Mouse (Mus musculus) adrenal gland, postnatal 36 days (tissue): Measurements from ENCODE around the gene Csde1. TPM values are rescaled to one million over a fixed set of nuclear protein-coding genes. Genes with fewer than 3 reads are reported as not detected.

Experiments used
- DNase-seq, 2 experiments: peaks; one replicate each; pipeline ENCODE4 v3.0.0; 2021; ENCODE audit warnings: mixed read lengths in 1 of 2
- total RNA-seq, 2 experiments: library from RNA; stranded (reverse); gene quantifications; 2 replicates each; pipeline ENCODE4 v1.2.3; 2021

The Csde1 gene
- total RNA-seq, 2 experiments from 2014 or later = 398 to 439 TPM

DNA sequence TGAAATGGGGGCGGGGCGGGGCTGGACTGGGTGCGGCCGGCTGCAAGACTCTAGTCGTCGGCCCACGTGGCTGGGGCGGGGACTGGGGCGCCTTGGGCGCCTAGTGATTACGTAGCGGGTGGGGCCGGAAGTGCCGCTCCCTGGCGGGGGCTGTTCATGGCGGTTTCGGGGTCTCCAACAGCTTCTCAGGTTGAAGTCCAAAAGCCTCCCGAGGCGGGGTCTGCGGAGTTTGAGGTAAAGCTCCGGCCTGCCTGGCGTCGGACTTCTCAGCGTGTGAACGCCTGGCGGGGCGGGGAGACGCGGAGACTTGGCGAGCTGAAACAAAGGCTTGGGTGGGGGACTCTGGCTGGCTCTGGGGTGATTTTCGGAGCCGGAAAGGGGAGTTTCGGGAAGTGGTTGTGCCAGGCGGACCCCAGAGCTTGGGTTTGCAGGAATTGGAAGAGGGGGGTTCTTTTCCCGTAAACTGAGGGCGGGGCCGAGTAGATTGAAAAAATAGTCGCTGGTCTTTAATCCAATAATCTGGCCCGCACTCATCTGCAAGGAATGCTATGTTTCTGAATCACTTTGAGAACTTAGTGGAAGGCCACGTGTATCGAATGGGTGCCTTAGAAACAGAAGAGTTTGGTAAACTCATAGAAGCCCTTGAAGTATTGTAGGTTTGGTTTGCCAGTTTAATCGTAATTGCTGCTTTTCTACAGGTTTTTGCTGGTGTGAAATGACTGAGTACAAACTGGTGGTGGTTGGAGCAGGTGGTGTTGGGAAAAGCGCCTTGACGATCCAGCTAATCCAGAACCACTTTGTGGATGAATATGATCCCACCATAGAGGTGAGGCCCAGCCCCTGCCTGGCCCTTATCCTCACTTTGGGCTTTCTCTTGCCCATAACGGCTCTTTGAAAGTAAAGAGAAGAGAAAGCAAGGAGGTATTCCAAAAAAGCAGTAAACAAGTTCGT is 38.3 kb downstream of the Csde1 start, which contains the start of gene Nras:
Gene Nras, plus strand, starts transcription at position 79 of the 951 bp plus-strand sequence.
- DNase-seq = peak; percentile 97 to 98

DNA sequence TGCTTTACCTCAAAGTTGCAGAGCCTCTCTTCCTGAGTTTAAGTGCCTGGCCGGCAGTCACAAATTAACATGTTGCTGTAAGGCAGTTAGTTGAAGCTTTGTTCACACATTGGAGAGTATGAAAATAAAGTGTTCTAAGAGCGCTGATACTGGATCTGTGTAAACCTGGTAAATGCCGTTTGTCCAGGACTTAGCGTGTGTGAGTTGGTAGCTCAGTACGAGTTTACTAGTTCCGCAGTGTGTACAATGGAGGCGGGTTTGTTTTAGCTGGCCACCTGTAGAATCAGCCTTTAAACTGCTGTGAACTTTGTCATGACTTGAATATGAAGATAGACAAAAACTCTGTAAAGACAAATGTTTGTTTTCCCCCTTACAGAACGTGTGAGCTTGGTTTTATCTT is 46.7 kb downstream of the Csde1 start:
- DNase-seq = no peak

DNA sequence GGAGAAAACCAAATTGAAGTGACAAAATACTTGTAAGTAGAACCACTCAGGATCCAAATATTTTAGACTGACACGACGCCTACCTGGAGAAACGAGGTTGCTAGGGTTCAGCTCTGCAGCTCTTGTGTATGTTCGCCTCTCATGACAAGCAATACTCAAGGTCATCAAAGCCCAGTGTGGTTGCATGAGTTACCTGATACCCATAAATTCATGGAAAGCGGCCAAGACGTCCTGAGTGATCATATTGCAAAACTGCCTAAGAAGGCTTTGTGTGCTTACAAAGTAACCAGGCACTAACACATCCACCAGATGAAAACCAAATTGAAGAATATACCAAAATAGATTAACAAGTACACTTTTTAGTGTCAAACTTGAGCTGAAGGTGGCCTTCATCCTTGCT is 48.7 kb downstream of the Csde1 start:
- DNase-seq = no peak

DNA sequence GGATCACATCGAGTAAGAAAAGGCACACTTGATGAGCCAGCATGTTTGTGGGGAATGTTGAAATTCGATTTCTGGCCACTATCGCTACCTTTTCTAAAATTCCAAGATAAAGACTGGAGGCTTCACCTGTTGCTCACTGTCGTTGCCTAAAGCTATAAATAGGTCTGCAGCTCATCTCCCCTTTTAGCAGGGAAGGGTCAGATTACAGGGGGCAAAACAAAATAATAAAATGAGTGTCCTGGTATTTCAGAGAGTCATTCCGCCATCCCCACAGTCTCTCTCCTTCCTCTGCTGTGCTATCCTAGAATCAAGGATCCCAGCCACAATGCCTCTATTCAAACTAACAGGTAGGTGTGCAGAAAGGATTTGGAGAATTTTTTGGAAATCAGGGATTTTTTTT is 53.5 kb downstream of the Csde1 start, which contains the start of gene Ampd1:
Gene Ampd1, plus strand, starts transcription at position 244 of the 400 bp plus-strand sequence.
- no peak for DNase-seq

DNA sequence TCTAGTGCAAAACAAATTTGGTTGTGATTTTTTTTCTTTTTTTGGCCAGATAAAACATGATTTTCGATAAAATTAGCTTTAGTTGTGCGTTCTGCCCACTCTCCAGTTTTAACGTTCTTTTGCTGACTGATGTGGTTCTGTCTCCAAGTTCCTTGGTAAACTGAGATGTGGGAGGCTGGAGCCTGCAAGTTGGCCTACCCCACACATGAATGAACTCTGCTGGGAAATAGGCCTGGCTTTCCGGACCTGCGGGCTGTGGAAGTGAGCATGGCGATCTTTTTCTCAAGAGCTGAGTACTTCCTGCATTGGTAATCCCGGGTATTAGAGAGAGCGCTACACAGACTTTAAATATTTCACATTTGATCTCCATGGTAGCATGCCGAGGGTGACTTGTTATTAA is 55.6 kb downstream of the Csde1 start:
- no peak for DNase-seq

DNA sequence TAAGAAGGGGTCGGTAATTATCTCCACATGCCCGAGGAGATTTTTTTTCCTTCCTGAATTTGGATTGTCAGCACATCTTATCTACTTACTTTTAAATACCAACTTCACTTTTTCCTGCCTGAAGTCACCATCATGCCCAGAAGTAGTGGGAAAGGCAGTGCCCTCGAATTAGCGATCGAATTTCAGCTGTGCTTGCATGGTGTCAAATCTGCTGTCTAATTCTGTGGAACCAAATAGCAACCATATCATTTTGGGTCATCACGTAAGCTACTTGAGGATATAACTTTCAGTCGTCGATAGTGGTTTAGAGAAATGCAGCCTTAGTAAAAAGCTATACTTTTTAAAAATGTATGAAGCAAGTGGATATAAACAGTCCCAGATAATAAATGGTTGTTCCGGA is 56.2 kb downstream of the Csde1 start:
- no peak for DNase-seq

DNA sequence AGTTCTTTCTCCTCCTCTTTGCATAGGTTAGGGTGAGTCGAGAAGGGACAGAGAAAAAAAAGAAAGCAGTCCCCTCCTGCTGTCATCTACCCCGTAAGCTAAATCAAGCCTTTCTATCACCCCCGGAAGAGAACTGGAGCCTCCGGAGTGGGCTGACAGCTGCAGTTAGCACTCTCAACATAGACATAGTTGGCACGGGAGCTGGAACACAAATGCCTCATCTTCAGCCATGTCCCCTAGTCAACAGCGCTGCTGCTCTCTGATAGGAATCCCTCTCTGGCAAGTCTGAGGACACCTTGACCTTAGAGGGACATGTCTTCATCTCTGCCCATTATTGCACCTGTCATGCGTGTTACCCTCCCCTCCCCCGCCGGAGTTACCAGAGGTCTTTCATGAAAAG is 59.1 kb downstream of the Csde1 start:
- DNase-seq = no peak

DNA sequence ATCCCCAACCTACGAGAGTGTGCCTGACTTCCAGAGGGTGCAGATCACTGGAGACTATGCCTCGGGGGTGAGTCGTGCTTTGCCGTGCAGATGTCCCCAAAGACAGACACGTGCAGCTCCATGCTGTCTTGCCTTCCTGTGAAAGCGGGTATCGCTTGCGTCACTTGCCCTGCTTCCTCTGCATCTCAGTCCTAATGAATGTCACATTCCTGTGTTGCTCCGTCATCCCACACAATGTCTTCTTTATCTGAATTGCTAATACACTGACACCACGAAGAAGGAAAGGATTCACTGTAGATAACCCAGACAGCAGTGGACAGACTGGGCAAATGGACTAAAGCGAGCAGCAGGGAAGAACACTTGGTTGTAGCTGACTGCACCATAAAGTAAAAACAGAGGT is 60.8 kb downstream of the Csde1 start:
- no peak for DNase-seq

DNA sequence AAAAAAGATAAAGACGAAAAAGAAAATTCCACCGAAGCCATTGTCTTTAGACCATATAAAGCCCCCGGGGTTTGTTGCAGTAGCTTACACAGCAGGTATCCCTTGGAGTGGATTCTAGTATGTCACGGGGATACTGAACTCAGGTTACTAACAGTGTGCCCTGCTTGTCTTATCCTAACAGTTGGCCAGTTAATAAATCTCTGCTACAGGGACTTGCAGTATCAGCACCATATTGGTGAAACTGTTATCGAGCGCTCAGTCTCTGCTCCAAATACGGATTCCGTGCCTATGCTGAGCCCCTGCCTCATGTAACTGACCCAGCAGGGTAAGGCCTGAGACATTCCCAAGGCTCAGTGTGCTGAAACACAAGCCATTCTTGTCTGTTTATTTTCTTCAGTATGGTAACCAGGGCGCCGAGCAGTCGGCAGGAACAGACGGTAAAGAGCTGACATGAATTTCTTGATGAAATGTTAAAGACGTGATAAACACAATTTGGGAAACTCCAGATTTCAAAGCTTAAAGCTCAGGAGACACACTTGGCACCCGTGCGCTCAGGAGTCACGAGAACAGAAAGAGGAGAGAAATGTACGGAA is 61.7 kb downstream of the Csde1 start:
- DNase-seq = no peak

DNA sequence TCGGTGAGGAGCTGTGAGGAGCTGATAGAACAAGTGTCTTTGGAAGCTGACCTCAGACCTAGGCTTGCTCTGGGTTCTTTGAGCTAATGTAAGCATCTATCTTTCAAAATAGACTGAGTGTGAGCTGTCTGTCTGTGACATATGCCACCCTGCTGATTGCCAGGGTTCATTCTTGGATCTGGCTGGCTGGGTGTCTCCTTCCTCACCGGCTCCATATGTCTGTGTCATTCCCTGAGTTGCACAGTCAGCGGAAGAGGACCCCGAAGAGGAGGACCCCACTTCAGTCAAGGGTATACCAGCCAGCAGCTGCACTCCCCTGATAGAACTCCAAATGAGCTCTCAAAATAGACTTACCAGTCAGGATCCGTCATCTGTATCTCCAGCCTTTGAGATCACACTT is 62.5 kb downstream of the Csde1 start:
- no peak for DNase-seq

DNA sequence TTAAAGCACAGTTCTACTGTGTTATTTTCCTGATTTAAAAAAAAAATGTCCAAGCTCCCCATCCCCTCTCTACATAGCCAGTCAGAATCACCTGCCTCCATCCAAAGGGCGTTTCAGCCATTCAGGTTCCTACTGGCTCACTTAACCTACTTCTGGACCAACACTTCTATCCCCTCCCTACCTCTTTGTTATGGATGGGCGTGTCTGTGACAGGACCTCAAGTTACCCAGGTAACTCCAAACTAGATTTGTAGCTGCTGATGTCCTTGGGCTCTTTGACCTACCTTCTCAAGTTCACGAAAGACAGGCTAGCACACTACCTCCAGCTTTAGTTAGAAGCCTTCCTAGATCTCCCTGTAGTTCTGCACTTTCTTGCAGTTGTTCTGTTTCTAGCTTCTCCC is 65.8 kb downstream of the Csde1 start:
- no peak for DNase-seq

DNA sequence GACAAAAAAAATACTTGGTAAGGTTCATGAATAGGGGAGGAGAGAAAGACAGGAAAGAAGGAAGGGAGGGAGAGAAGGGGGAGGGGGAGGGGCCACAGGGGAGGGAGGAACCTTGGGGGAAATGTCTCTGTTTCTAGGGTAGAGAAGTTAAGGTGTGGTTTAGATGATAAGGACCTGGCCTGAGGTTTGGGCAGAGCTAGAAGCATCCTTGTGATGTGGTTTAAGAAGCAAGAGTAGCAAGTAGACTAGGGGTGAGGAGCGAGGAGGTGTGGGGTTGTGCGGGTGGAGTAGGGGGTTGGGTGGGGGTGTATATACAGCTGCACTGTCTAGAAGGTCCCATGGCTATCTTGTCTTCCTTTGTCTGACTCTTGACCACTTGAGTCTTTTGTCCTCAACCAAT is 71.5 kb downstream of the Csde1 start:
- DNase-seq = no peak

DNA sequence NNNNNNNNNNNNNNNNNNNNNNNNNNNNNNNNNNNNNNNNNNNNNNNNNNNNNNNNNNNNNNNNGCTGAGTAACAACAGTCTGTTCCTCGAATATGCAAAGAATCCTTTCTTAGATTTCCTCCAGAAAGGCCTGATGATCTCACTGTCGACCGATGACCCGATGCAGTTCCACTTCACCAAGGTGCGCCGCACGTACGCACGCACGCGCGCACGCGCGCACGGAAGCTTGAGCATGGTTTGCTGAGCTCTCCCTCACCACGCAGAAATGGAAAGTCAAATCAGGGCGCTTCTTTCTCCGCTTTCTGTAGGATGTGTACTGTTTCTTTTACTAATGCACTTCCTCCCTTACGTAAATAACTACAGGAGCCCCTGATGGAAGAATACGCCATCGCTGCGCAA is 78.4 kb downstream of the Csde1 start:
- no peak for DNase-seq

DNA sequence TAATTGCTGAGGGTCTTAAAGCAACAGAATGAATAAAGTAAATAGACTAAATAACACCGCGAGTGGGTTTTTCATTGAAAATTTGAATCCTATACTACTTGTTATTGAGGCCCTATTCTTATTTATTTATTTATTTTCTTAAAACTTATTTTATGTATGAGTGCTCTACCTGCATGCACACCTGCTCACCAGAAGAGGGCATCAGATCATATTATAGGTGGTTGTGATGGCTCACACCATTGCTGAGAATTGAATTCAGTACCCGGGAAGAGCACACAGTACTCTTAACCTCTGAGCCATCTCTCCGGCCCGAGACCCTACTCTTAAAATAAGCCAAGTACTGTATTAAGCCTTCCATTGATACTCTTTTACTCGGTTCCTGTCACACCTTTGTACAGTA is 79.4 kb downstream of the Csde1 start:
- no peak for DNase-seq

DNA sequence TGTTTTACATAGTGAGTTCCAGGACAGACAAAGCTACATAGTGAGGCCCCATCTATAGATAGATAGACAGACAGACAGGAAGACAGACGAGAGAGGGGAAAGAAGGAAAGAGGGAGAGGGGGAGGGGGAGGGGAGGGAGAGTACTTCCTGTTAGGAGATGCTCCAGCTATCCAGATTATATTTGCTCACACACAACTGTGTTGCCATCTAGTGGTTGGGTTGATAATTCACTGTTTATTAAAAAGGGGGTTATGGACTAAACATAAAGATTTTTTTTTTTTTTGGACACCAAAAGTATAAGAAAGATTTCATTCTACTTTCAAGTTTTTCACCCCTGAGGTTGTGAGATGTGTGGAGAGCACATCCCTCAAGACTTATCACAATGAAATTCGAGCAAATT is 80.5 kb downstream of the Csde1 start:
- DNase-seq = no peak

DNA sequence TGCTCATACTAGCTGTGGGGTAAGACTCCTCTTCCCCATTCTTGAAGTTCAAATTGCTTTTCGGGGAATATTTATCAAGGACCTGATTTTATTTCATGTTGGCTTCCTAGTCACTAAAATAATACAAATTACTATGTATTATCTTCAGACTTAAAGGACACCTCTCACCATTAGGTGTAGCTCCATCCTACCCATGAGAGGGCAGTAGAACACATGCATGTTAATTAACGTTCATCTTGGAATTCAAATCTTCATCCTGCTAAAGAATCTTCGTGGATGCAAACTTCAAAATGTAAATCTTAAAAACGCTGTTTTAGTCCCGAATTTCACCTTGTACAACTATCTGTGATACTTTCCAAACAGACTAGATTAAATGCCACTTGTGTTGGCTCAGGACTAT is 81.0 kb downstream of the Csde1 start:
- DNase-seq = no peak

DNA sequence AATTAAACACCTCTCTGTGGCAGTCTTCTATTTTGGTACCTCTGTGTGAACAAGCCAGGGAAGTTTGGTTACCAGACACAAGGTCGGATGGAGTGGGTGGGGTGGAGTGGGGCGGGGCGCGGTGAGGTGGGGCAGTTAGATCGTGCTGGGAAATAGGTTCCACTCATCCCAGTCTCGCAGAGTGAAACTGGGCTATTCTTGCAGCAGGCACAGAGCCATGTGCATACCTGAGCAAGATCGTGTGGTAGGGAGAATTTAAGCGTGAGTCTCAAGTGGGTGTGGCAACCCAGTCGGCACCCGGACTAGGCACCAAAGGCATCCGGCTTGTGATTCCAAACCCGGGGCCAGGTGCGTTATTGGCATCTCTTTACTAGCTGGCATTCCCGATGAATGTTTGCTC is 81.7 kb downstream of the Csde1 start:
- peak; percentile 1 to 13 for DNase-seq

DNA sequence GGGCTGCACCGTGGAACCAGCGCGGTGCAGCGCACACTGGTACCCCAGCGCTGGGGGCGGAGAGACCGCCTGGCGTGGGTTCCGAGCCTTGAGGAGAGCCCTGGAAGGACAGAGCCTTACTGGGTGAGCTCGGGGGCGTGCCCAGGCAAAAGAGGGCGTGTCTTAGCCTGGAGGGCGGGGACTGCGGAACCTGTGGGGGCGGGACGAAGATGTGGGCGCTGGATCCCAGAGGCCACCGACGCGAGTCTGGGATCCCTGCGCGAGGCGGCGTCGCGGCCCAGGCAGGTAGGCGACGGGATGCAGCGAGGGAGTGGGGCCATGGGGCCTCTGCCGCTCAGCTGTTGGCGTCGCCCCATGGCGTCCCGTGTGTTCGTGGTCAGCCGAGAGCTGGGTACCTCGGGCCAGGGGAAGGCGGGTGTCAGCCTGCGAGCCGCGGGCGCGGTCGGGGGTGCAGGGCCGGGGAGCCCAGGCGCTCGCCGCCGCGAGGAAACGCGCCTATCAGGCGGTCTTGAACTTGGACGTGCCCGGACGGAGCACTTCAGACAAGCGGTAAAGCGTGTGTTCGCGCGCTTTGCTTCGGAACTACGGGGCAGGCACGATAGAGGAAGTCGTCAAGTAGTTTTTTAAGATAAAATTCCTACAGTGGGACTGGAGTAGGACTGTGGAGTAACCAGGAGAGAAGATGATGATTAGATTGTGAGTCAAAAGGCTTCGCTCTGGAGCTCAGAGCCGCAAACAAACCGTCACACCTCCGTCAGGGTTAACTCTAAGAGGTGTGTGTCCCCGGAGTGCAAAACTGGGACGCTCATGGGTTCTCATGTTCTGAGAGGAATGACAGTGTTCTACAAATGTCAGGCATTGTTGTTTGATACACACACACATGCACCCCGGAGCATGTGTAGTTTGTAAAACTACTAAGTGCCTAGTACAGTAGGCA is 82.5 kb downstream of the Csde1 start, which contains the start of gene Dennd2c:
Gene Dennd2c, plus strand, starts transcription at position 151 of the 937 bp plus-strand sequence.
- DNase-seq = peak; percentile 96
